Mouse (Mus musculus) MEL (cell line): ENCODE measurements around the gene Usp37. TPM values are rescaled to one million over a fixed set of nuclear protein-coding genes. Genes with fewer than 3 reads are reported as not detected.

Experiments
- DNase-seq: peaks from one replicate; pipeline ENCODE4 v3.0.0; 2011; ENCODE audit warnings: low read depth, low spot score
- H3K27ac ChIP-seq: 2 replicates; pipeline ENCODE4 v1.5.1; 2012; ENCODE audit warnings: low read depth, mild to moderate bottlenecking, control low read depth, low read length, moderate library complexity; ENCODE audit not compliant: control insufficient read depth
- H3K27me3 ChIP-seq, 2 experiments: fragments of 150-350 bp in 1 of 2; sonication (generic) in 1 of 2; 2 replicates each; pipeline ENCODE4 v1.6.1; 2012; ENCODE audit warnings: low read length in 2 of 2, mild to moderate bottlenecking in 2 of 2, improper control_type of control experiment in 1 of 2, moderate library complexity in 1 of 2; ENCODE audit not compliant: insufficient read depth in 2 of 2, control insufficient read depth in 1 of 2
- H3K36me3 ChIP-seq, 2 experiments: 2 replicates each; pipeline ENCODE4 v1.6.1; 2012 to 2014; ENCODE audit warnings: low read length in 2 of 2, improper control_type of control experiment in 1 of 2, inconsistent platforms in 1 of 2, mild to moderate bottlenecking in 1 of 2; ENCODE audit not compliant: insufficient read depth in 2 of 2, control insufficient read depth in 1 of 2
- H3K4me1 ChIP-seq, 2 experiments: fragments of 150-350 bp in 1 of 2; sonication (generic) in 1 of 2; 2 replicates each; pipeline ENCODE4 v1.6.1; 2012; ENCODE audit warnings: low read length in 2 of 2, improper control_type of control experiment in 1 of 2, mild to moderate bottlenecking in 1 of 2; ENCODE audit not compliant: insufficient read depth in 2 of 2, control insufficient read depth in 1 of 2
- H3K4me3 ChIP-seq, 2 experiments: fragments of 150-350 bp in 1 of 2; sonication (generic) in 1 of 2; 2 replicates each; pipeline ENCODE4 v1.5.1; 2012; ENCODE audit warnings: low read depth in 2 of 2, low read length in 2 of 2, mild to moderate bottlenecking in 2 of 2, moderate library complexity in 2 of 2, control low read depth in 1 of 2, improper control_type of control experiment in 1 of 2; ENCODE audit not compliant: control insufficient read depth in 1 of 2, insufficient read depth in 1 of 2
- H3K79me2 ChIP-seq: 2 replicates; pipeline ENCODE4 v1.6.1; 2012; ENCODE audit warnings: mild to moderate bottlenecking, low read length, moderate library complexity; ENCODE audit not compliant: control insufficient read depth, poor library complexity, insufficient read depth
- H3K9ac ChIP-seq: 2 replicates; pipeline ENCODE4 v1.6.1; 2012; ENCODE audit warnings: low read depth, mild to moderate bottlenecking, control low read depth, low read length, moderate library complexity; ENCODE audit not compliant: control insufficient read depth, poor library complexity, severe bottlenecking
- H3K9me3 ChIP-seq: fragments of 150-350 bp; sonication (generic); replicated peaks from 2 replicates; pipeline ENCODE4 v1.6.1; 2012; ENCODE audit warnings: mild to moderate bottlenecking, low read length, improper control_type of control experiment, moderate library complexity; ENCODE audit not compliant: insufficient read depth
- BHLHE40 ChIP-seq: IDR thresholded peaks from 2 replicates; pipeline ENCODE4 v1.6.1; 2012; ENCODE audit warnings: low read depth, mild to moderate bottlenecking, inconsistent platforms, low read length, improper control_type of control experiment, borderline replicate concordance
- CHD2 ChIP-seq: IDR thresholded peaks from 2 replicates; pipeline ENCODE4 v1.6.1; 2011; ENCODE audit warnings: low read length, improper control_type of control experiment
- E2F4 ChIP-seq: IDR thresholded peaks from 2 replicates; pipeline ENCODE4 v1.6.1; 2011; ENCODE audit warnings: low read depth, low read length, improper control_type of control experiment, borderline replicate concordance
- ELF1 ChIP-seq: IDR thresholded peaks from 2 replicates; pipeline ENCODE4 v1.6.1; 2014; ENCODE audit warnings: low read depth, mild to moderate bottlenecking, inconsistent platforms, low read length, improper control_type of control experiment, moderate library complexity
- EP300 ChIP-seq, 2 experiments: IDR thresholded peaks; 2 replicates each; pipeline ENCODE4 v1.6.1; 2011; ENCODE audit warnings: improper control_type of control experiment in 2 of 2, low read length in 2 of 2, low read depth in 1 of 2, mild to moderate bottlenecking in 1 of 2
- ETS1 ChIP-seq: IDR thresholded peaks from 2 replicates; pipeline ENCODE4 v1.6.1; 2012; ENCODE audit warnings: low read depth, mild to moderate bottlenecking, inconsistent platforms, low read length, improper control_type of control experiment, moderate library complexity
- HCFC1 ChIP-seq: IDR thresholded peaks from 2 replicates; pipeline ENCODE4 v1.6.1; 2012; ENCODE audit warnings: low read depth, mild to moderate bottlenecking, inconsistent platforms, low read length, improper control_type of control experiment, moderate library complexity
- MAFK ChIP-seq: IDR thresholded peaks from 2 replicates; pipeline ENCODE4 v1.6.1; 2011; ENCODE audit warnings: low read depth, mild to moderate bottlenecking, low read length, improper control_type of control experiment, borderline replicate concordance
- MAX ChIP-seq: IDR thresholded peaks from 2 replicates; pipeline ENCODE4 v1.6.1; 2011; ENCODE audit warnings: low read length, improper control_type of control experiment
- MEF2A ChIP-seq: IDR thresholded peaks from 2 replicates; pipeline ENCODE4 v1.6.1; 2014; ENCODE audit warnings: low read depth, mild to moderate bottlenecking, inconsistent platforms, low read length, improper control_type of control experiment; ENCODE audit not compliant: poor library complexity, insufficient replicate concordance, severe bottlenecking; ENCODE audit errors: extremely low read depth
- MXI1 ChIP-seq: IDR thresholded peaks from 2 replicates; pipeline ENCODE4 v1.6.1; 2011; ENCODE audit warnings: mild to moderate bottlenecking, low read depth, low read length, improper control_type of control experiment
- MYB ChIP-seq: IDR thresholded peaks from 2 replicates; pipeline ENCODE4 v1.6.1; 2011; ENCODE audit warnings: mild to moderate bottlenecking, low read depth, low read length, improper control_type of control experiment
- MYC ChIP-seq: IDR thresholded peaks from 2 replicates; pipeline ENCODE4 v1.6.1; 2011; ENCODE audit warnings: low read depth, mild to moderate bottlenecking, low read length, improper control_type of control experiment, moderate library complexity
- NRF1 ChIP-seq: IDR thresholded peaks from 2 replicates; pipeline ENCODE4 v1.6.1; 2014; ENCODE audit warnings: low read depth, mild to moderate bottlenecking, inconsistent platforms, low read length, improper control_type of control experiment, moderate library complexity; ENCODE audit not compliant: poor library complexity, insufficient read depth, severe bottlenecking
- POLR2AphosphoS2 ChIP-seq: IDR thresholded peaks from 2 replicates; pipeline ENCODE4 v1.6.1; 2011; ENCODE audit warnings: low read length, improper control_type of control experiment
- TAL1 ChIP-seq: IDR thresholded peaks from 2 replicates; pipeline ENCODE4 v1.6.1; 2012; ENCODE audit warnings: mild to moderate bottlenecking, inconsistent platforms, low read length, moderate library complexity, mixed read lengths
- TCF12 ChIP-seq: IDR thresholded peaks from 2 replicates; pipeline ENCODE4 v1.6.1; 2014; ENCODE audit warnings: low read depth, mild to moderate bottlenecking, inconsistent platforms, low read length, improper control_type of control experiment, moderate library complexity
- UBTF ChIP-seq: IDR thresholded peaks from 2 replicates; pipeline ENCODE4 v1.6.1; 2012; ENCODE audit warnings: low read depth, mild to moderate bottlenecking, inconsistent platforms, low read length, improper control_type of control experiment, moderate library complexity, borderline replicate concordance; ENCODE audit not compliant: insufficient read depth
- ZC3H11A ChIP-seq: IDR thresholded peaks from 2 replicates; pipeline ENCODE4 v1.6.1; 2012; ENCODE audit warnings: low read depth, mild to moderate bottlenecking, inconsistent platforms, low read length, improper control_type of control experiment
- ZMIZ1 ChIP-seq: IDR thresholded peaks from 2 replicates; pipeline ENCODE4 v1.6.1; 2012; ENCODE audit warnings: low read depth, mild to moderate bottlenecking, inconsistent platforms, low read length, improper control_type of control experiment, moderate library complexity
- polyA plus RNA-seq, 2 experiments: library from polyadenylated mRNA; stranded (reverse) in 1 of 2; unstranded in 1 of 2; fragments of >175 nt in 1 of 2; fragments of >200 nt in 1 of 2; gene quantifications; 2 replicates each; pipeline versions ENCODE4 v1.2.1 to v1.2.4; 2012; ENCODE audit warnings: low replicate concordance in 2 of 2, low read depth in 1 of 2; ENCODE audit not compliant: insufficient read length in 2 of 2, insufficient read depth in 1 of 2, missing spikeins in 1 of 2
- total RNA-seq: library from RNA; depleted of rRNA; stranded (reverse); fragments of 300-350 nt; gene quantifications from 2 replicates; pipeline ENCODE4 v1.2.3, GENCODE M21; 2012

Gene Usp37
- total and polyA plus RNA-seq, 3 experiments, result 17.8 to 77.6 (median 24.0) TPM

DNA sequence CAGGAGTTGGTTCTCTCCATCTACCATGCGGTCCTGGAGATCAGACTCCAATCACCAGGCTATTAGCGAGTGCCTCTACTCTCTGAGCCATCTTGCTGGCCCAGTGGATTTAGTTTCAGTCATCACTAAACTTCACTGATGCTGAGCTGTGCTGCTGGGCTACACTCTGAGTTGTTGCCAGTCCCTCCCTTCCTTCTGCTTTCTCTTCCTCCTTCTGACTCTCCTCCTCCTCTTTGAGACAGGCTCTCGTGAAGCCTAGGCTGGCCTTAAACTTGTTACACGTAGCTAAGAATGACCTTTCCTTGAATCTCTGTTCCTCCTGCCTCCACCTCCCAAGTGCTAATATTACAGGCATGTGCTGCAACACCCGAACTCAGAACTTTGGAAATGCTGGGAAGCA is 15.0 kb upstream of the Usp37 start:
- H3K36me3 ChIP-seq, result no peaks in the 10 kb centered on the region
- no peak overlapping the region for H3K27ac ChIP-seq
- no peaks in the 10 kb centered on the region for H3K79me2 ChIP-seq
- no peak overlapping the region for H3K9ac ChIP-seq
- peaks cover 0 to 4% of the 10 kb centered on the region in 2 experiments; a peak in 2 of 4 replicates for H3K4me1 ChIP-seq
- H3K4me3 ChIP-seq, result no peak overlapping the region
- TF ChIP-seq MYC (no peak), EP300 (IDR thresholded peaks at IDR 0.05; ENCODE audit: low read depth in 1 of 2, low read length in 2 of 2) (no peak), HCFC1 (no peak), TAL1 (no peak), MYB (no peak), UBTF (no peak), CHD2 (no peak), ZC3H11A (no peak), NRF1 (no peak), ELF1 (no peak), ZMIZ1 (no peak), MAFK (no peak), MXI1 (no peak), E2F4 (no peak), MEF2A (no peak), POLR2AphosphoS2 (no peak), MAX (no peak), TCF12 (no peak)
- H3K9me3 ChIP-seq, result no peaks in the 10 kb centered on the region
- H3K27me3 ChIP-seq, result no peaks in the 10 kb centered on the region
- DNase-seq, result no peak

DNA sequence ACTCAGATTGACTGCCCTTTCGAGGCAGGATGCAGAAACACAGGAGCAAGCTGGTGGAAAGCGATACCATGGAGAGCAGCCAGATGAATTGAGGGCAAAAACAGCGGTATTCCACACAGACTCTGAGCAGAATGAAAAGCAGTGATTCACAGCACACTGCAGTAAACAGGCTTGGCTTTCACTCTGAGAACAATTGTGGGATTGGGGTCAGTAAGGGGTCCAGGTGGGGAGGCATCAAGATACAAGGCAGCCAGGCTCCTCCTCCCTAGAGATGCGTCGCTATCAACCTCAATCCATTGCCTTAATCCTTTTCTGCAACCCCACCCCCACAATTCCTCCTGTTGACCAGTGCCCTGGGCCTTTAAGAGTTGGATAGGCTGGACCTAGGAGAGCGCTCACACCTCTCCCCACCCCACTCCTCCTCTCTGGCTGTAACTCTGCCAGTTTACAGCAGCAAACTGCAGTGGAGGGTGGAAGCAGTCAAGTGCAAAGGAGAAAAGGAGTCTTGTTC is 1.6 kb downstream of the Usp37 start, which contains the start of gene Plcd4:
Plcd4 (plus strand) TSS at position 438 of the 511 bp plus-strand sequence.
- no peak within 1 kb of the TSS for H3K27ac ChIP-seq
- no peaks in the 10 kb centered on the region for H3K36me3 ChIP-seq
- H3K4me1 ChIP-seq, result no peaks in the 10 kb centered on the region; a peak in 2 of 4 replicates
- DNase-seq, result no peak
- H3K9ac ChIP-seq, result no peak within 1 kb of the TSS
- no peaks in the 10 kb centered on the region for H3K79me2 ChIP-seq
- no peaks in the 10 kb centered on the region for H3K9me3 ChIP-seq
- no peak within 1 kb of the TSS for H3K4me3 ChIP-seq
- H3K27me3 ChIP-seq, result peaks cover 0 to 4% of the 10 kb centered on the region in 2 experiments; a peak in 2 of 4 replicates
- TF ChIP-seq ETS1 (no peak), HCFC1 (no peak), MYC (no peak), BHLHE40 (no peak), MAFK (no peak)
